Mouse (Mus musculus): ENCODE results near the gene Stoml1. TPM values are rescaled to one million over a fixed set of nuclear protein-coding genes. Genes with fewer than 3 reads are reported as not detected.

Gene Stoml1
- total and polyA plus RNA-seq, 3 experiments: 35.4 to 40.7 (median 35.4) TPM

DNA sequence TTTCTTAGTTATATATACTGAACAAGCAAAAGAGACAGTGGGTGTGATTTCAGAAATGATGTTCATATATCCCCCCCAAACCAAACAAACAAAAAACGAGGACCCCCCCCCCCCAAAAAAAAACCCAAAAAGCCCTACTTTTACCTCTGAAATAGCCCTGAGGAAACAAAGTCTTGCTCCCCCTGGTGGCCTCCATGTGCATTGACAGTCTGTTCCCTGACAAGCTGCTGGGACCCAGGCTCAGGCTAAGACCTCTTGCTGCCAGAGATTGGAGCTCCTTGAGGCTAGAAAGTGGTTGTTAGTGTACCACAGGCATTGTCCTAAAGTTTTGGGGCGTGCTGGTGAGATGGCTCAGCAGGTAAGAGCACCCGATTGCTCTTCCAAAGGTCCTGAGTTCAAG, 28.6 kb downstream of the Stoml1 start:
- Histone ChIP-seq H3K4me3 (replicated peaks in 1 of 3; ENCODE audit: low read depth in 2 of 3, low read length in 2 of 3, poor library complexity in 1 of 3) (no peak overlapping the region), H3K27me3 (replicated peaks) (no peaks in the 10 kb centered on the region), H3K27ac (ENCODE audit: insufficient read depth, low read depth) (no peak overlapping the region), H3K4me2 (ENCODE audit: insufficient read depth, low read depth, poor library complexity, severe bottlenecking) (no peak overlapping the region), H3K9me3 (replicated peaks; ENCODE audit: low read length) (no peaks in the 10 kb centered on the region), H3K36me3 (replicated peaks in 1 of 2; ENCODE audit: control insufficient read depth in 1 of 2, insufficient read depth in 1 of 2, low read length in 1 of 2) (no peaks in the 10 kb centered on the region), H3K9ac (ENCODE audit: insufficient read depth, low read depth) (no peak overlapping the region), H3K79me2 (replicated peaks; ENCODE audit: control insufficient read depth, extremely low read depth, insufficient read depth, poor library complexity, severe bottlenecking) (no peaks in the 10 kb centered on the region), H3K4me1 (ENCODE audit: control insufficient read depth in 1 of 2, insufficient read depth in 2 of 2) (peaks cover 13 to 35% of the 10 kb centered on the region in 2 experiments)
- in situ Hi-C loops (cut with MboI; ENCODE audit: low pct_ligation_motif_present, low pct_unique_long_range_greater_than_20kb, low sequenced_read_pairs): loop anchor here (5.0 kb wide), 1 partner anchor 34 kb away; the partner anchor contains the start of gene Pml
- dilution Hi-C loops (cut with MboI; ENCODE audit: extremely low pct_ligation_motif_present, extremely low pct_unique_long_range_greater_than_20kb, low sequenced_read_pairs): no loop called here
- no peak for DNase-seq (ENCODE audit: extremely low read depth)
- TF ChIP-seq SMC3 (IDR thresholded peaks at IDR 0.05; ENCODE audit: low read depth, low read length) (peak; percentile 74), MYC (IDR thresholded peaks at IDR 0.05; ENCODE audit: low read depth, low read length) (no peak), CHD2 (IDR thresholded peaks at IDR 0.05; ENCODE audit: low read length) (no peak), CTCF (conservative IDR thresholded peaks at IDR 0.05 in 1 of 2, IDR thresholded peaks at IDR 0.05 in 1 of 2; ENCODE audit: low read depth in 2 of 2, low read length in 2 of 2) (peak; percentile 31 to 82; a peak in 3 of 4 replicates), RAD21 (IDR thresholded peaks at IDR 0.05; ENCODE audit: low read depth, low read length) (peak; percentile 39), RCOR1 (conservative IDR thresholded peaks at IDR 0.05; ENCODE audit: low read depth, low read length) (no peak), SIN3A (IDR thresholded peaks at IDR 0.05; ENCODE audit: low read length) (0 out of 2 replicates have a peak, but pooled peaks have one; percentile 13), POLR2AphosphoS2 (IDR thresholded peaks at IDR 0.05; ENCODE audit: low read depth, low read length) (no peak)

DNA sequence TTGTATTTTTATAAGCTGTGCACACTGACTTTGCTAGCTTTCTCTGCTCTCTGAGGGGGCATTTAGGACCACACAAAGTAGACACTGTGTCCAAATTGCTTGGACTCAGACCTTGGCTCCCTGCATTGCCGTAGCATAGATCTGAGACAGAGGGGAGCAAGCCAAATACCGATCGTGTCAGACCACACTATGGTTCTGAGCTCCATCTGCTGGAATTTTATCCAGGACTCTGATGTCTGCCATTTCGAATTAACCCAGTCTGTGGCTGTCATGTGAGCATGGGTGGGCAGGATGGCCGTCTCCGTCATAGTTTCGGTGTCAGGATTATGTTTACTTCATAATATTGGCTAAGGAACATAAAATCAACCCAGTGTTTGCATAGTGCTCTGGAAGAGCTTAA, 30.5 kb downstream of the Stoml1 start:
- dilution Hi-C loops (cut with MboI; ENCODE audit: extremely low pct_ligation_motif_present, extremely low pct_unique_long_range_greater_than_20kb, low sequenced_read_pairs) (no loop called here), in situ Hi-C loops (cut with MboI; ENCODE audit: low pct_ligation_motif_present, low pct_unique_long_range_greater_than_20kb, low sequenced_read_pairs) (loop anchor here (5.0 kb wide), 1 partner anchor 36 kb away; the partner anchor contains the start of gene Pml)
- DNase-seq (ENCODE audit: extremely low read depth): no peak
- H3K27me3 ChIP-seq (replicated peaks): peaks cover 2% of the 10 kb centered on the region
- no peaks in the 10 kb centered on the region for H3K36me3 ChIP-seq (replicated peaks in 1 of 2; ENCODE audit: control insufficient read depth in 1 of 2, insufficient read depth in 1 of 2, low read length in 1 of 2)
- no peak overlapping the region for H3K9ac ChIP-seq (ENCODE audit: insufficient read depth, low read depth)
- H3K9me3 ChIP-seq (replicated peaks; ENCODE audit: low read length): no peaks in the 10 kb centered on the region
- no peaks in the 10 kb centered on the region for H3K79me2 ChIP-seq (replicated peaks; ENCODE audit: control insufficient read depth, extremely low read depth, insufficient read depth, poor library complexity, severe bottlenecking)
- no peak overlapping the region for H3K4me2 ChIP-seq (ENCODE audit: insufficient read depth, low read depth, poor library complexity, severe bottlenecking)
- H3K4me3 ChIP-seq (replicated peaks in 1 of 3; ENCODE audit: low read depth in 2 of 3, low read length in 2 of 3, poor library complexity in 1 of 3): no peak overlapping the region
- TF ChIP-seq RCOR1 (conservative IDR thresholded peaks at IDR 0.05; ENCODE audit: low read depth, low read length) (no peak), MAZ (IDR thresholded peaks at IDR 0.05; ENCODE audit: low read depth, low read length) (no peak), NELFE (IDR thresholded peaks at IDR 0.05; ENCODE audit: low read depth, low read length) (no peak), POLR2AphosphoS2 (IDR thresholded peaks at IDR 0.05; ENCODE audit: low read depth, low read length) (no peak), KAT2A (IDR thresholded peaks at IDR 0.05; ENCODE audit: insufficient replicate concordance, low read length) (no peak), ETS1 (conservative IDR thresholded peaks at IDR 0.05; ENCODE audit: low read depth, low read length) (no peak), ZMIZ1 (IDR thresholded peaks at IDR 0.05; ENCODE audit: low read depth, low read length) (no peak)
- peaks cover 13 to 24% of the 10 kb centered on the region in 2 experiments for H3K4me1 ChIP-seq (ENCODE audit: control insufficient read depth in 1 of 2, insufficient read depth in 2 of 2)
- no peak overlapping the region for H3K27ac ChIP-seq (ENCODE audit: insufficient read depth, low read depth)

DNA sequence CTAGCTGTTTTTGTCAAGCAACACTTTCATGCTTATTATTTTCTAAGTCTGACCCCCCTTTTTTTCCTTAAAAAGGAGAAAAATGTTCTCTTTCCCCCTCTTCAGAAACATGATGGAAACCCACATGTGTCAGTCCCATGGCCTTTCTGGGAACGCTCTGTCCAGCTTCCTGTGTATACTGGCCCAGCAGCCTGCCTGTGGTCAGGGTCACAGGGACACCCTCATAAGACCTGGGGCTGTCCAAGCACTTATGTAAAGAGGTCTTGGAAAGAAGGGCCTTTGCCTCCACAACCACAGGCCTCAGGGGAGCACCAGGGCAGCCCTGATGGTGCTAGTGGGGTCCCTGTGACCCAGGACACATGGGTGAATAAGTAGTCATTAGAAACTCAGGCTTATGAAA, 36.1 kb downstream of the Stoml1 start:
- Histone ChIP-seq H3K4me2 (ENCODE audit: insufficient read depth, low read depth, poor library complexity, severe bottlenecking) (no peak overlapping the region), H3K27ac (ENCODE audit: insufficient read depth, low read depth) (no peak overlapping the region), H3K9me3 (replicated peaks; ENCODE audit: low read length) (no peaks in the 10 kb centered on the region), H3K4me1 (ENCODE audit: control insufficient read depth in 1 of 2, insufficient read depth in 2 of 2) (peaks cover 3 to 9% of the 10 kb centered on the region in 2 experiments; a peak in 3 of 4 replicates), H3K9ac (ENCODE audit: insufficient read depth, low read depth) (no peak overlapping the region), H3K79me2 (replicated peaks; ENCODE audit: control insufficient read depth, extremely low read depth, insufficient read depth, poor library complexity, severe bottlenecking) (no peaks in the 10 kb centered on the region), H3K27me3 (replicated peaks) (peaks cover 3% of the 10 kb centered on the region), H3K4me3 (replicated peaks in 1 of 3; ENCODE audit: low read depth in 2 of 3, low read length in 2 of 3, poor library complexity in 1 of 3) (no peak overlapping the region), H3K36me3 (replicated peaks in 1 of 2; ENCODE audit: control insufficient read depth in 1 of 2, insufficient read depth in 1 of 2, low read length in 1 of 2) (no peaks in the 10 kb centered on the region)
- TF ChIP-seq CHD2 (IDR thresholded peaks at IDR 0.05; ENCODE audit: low read length) (no peak), ELF1 (IDR thresholded peaks at IDR 0.05; ENCODE audit: low read depth, low read length) (no peak), NELFE (IDR thresholded peaks at IDR 0.05; ENCODE audit: low read depth, low read length) (no peak), MAZ (IDR thresholded peaks at IDR 0.05; ENCODE audit: low read depth, low read length) (no peak), SMC3 (IDR thresholded peaks at IDR 0.05; ENCODE audit: low read depth, low read length) (no peak), CTCF (conservative IDR thresholded peaks at IDR 0.05 in 1 of 2, IDR thresholded peaks at IDR 0.05 in 1 of 2; ENCODE audit: low read depth in 2 of 2, low read length in 2 of 2) (no peak)
- no peak for DNase-seq (ENCODE audit: extremely low read depth)
- in situ Hi-C loops (cut with MboI; ENCODE audit: low pct_ligation_motif_present, low pct_unique_long_range_greater_than_20kb, low sequenced_read_pairs) (no loop called here), dilution Hi-C loops (cut with MboI; ENCODE audit: extremely low pct_ligation_motif_present, extremely low pct_unique_long_range_greater_than_20kb, low sequenced_read_pairs) (no loop called here)
